Mouse (Mus musculus) lung, embryonic 16.5 days (tissue): ENCODE results near the gene Upk2. TPM values are rescaled to one million over a fixed set of nuclear protein-coding genes. Genes with fewer than 3 reads are reported as not detected.

Source experiments
- ATAC-seq: fragments of 200-750 bp; cut with Nextera tagmentation; 2 replicates; pipeline ENCODE4 v1.8.0; 2017; ENCODE audit warnings: low read depth, mild to moderate bottlenecking, moderate library complexity
- H3K27ac ChIP-seq: fragments of 300-500 bp; sonication (generic); 2 replicates; pipeline ENCODE4 v1.5.1; 2014; ENCODE audit warnings: mild to moderate bottlenecking, control low read depth, low read length
- H3K27me3 ChIP-seq: fragments of 300-500 bp; sonication (generic); 2 replicates; pipeline ENCODE4 v1.6.1; 2014; ENCODE audit warnings: low read depth, low read length, mixed read lengths; ENCODE audit not compliant: control insufficient read depth, insufficient read depth
- H3K36me3 ChIP-seq: fragments of 300-500 bp; sonication (generic); 2 replicates; pipeline ENCODE4 v1.6.1; 2014; ENCODE audit warnings: low read length; ENCODE audit not compliant: control insufficient read depth, insufficient read depth
- H3K4me1 ChIP-seq: fragments of 300-500 bp; sonication (generic); replicated peaks from 2 replicates; pipeline ENCODE4 v1.6.1; 2014; ENCODE audit warnings: low read length, mixed read lengths; ENCODE audit not compliant: control insufficient read depth, insufficient read depth
- H3K4me2 ChIP-seq: fragments of 300-500 bp; sonication (generic); 2 replicates; pipeline ENCODE4 v1.6.1; 2014; ENCODE audit warnings: low read depth, low read length, control low read depth
- H3K4me3 ChIP-seq: fragments of 300-500 bp; sonication (generic); 2 replicates; pipeline ENCODE4 v1.5.1; 2014; ENCODE audit warnings: mild to moderate bottlenecking, low read length, control low read depth
- H3K9ac ChIP-seq: fragments of 300-500 bp; sonication (generic); 2 replicates; pipeline ENCODE4 v1.6.1; 2014; ENCODE audit warnings: low read length, control low read depth
- H3K9me3 ChIP-seq: fragments of 300-500 bp; sonication (generic); 2 replicates; pipeline ENCODE4 v1.6.1; 2016; ENCODE audit warnings: low read length; ENCODE audit not compliant: control insufficient read depth
- WGBS: fragments of 180-500 bp; shearing (Covaris S2); extraction: QIAGEN DNeasy Blood & Tissue Kit; methylation state at CpG from one replicate; pipeline ENCODE4 v1.1.7; 2014; 5-methylcytosine and 5-hydroxymethylcytosine counted together
- polyA plus RNA-seq: library from polyadenylated mRNA; unstranded; fragments of >200 nt; fragmentation: Nextera tagmentation; extraction: Ambion mirVana; gene quantifications from 2 replicates; pipeline ENCODE4 v1.2.1, GENCODE M21; 2015

Gene Upk2
- polyA plus RNA-seq, 1 experiment from 2014 or later = 1.8 TPM

DNA sequence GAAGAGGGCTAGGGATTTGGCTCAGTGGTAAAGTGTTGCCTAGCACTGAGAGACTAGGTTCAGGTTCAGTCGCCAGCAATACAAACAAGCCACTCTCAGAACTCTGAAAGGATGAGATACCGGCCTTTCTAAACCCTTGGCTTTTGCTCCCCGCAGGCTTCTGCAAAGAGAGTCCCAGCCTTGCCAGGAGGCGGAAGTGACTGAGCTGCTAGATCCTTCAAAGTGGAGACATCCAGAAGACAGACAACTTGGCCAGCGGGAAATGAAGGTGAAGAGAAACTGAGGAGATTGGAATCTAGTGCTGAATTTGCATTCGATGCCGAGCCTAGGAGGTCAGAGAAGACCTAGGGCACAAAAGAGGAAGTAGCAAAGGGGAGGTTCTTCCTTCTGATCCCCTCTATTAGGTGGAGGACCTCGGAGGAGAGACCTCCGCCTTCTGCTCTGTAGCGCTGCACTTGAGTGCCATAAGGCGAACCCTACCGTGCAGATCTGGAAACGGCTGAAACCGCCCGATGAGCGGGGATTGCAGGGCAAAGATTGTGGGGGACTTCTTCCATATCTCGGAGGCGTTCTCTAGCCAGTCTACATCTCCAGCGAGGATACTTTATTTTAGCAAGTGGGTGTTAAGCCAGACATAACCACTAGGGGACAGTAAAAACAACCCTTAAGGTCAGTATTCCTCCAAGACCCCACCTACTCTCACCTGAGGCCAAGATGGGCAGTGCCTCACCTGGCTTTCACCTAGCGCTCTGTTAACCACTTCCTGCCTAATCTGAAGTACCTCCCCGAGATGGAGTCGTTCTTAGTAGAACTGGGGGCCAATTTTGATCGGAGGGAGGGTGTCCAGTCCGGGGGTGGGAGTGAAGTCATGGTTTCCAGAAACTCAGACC, 22.8 kb upstream of the Upk2 start:
- Histone ChIP-seq H3K9me3 (no peaks in the 10 kb centered on the region), H3K27me3 (no peaks in the 10 kb centered on the region), H3K4me2 (peak overlapping the region; percentile 98), H3K9ac (peak overlapping the region; percentile 96), H3K27ac (peak overlapping the region; percentile 100), H3K4me1 (peaks cover 20% of the 10 kb centered on the region), H3K4me3 (peak overlapping the region; percentile 86), H3K36me3 (no peaks in the 10 kb centered on the region)
- 4% methylated on average over 24 of the region's 24 CpGs for WGBS
- peak; percentile 16; the same call in 1 of the 2 replicates for ATAC-seq

DNA sequence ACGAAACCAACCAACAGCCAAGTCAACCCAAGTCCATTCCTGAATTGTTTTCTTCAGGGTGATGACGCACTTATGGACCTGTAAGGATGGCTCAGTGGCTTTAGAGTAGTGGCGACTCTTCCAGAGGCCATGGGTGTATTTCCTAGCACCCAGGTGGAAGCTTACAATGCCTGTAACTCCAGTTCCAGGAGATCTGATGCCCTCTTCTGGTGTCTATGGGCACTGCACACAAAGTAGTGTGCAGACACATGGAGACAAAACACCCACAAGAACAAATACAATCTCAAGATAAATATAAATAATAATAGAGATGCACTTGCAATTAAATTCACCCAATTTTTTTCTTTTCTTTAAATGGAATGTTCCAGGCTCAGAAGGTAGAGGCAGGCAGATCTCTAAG, 21.2 kb upstream of the Upk2 start:
- Histone ChIP-seq H3K9ac (no peak overlapping the region), H3K9me3 (no peaks in the 10 kb centered on the region), H3K36me3 (no peaks in the 10 kb centered on the region), H3K4me1 (peaks cover 15% of the 10 kb centered on the region), H3K27ac (no peak overlapping the region), H3K27me3 (no peaks in the 10 kb centered on the region), H3K4me2 (no peak overlapping the region), H3K4me3 (no peak overlapping the region)
- 90% methylated on average over 3 of the region's 3 CpGs for WGBS
- no peak for ATAC-seq

DNA sequence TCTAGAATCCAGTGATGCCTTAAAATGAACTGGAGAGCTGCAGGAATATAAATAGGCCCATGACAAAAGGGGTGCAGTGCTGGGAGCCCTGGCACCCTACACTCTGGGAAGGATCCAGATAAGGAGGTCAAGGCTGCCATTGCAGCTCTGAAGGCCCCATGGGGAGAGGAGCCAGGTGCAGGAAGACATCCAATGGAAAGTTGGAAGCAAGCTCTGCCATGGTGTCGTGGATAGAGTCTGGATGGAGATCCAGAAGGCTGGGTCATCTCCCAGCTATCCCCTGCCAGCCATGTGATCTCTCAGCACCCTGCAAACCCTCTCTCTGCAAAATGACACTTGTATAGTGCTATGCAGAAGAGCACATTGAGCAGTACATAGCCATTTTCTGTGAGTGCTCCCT, 19.6 kb upstream of the Upk2 start:
- H3K4me2 ChIP-seq = no peak overlapping the region
- no peak overlapping the region for H3K9ac ChIP-seq
- no peaks in the 10 kb centered on the region for H3K27me3 ChIP-seq
- 18% methylated on average over 1 of the region's 1 CpGs for WGBS
- no peaks in the 10 kb centered on the region for H3K36me3 ChIP-seq
- no peak for ATAC-seq
- H3K27ac ChIP-seq = no peak overlapping the region
- H3K4me1 ChIP-seq = peaks cover 7% of the 10 kb centered on the region
- no peaks in the 10 kb centered on the region for H3K9me3 ChIP-seq
- H3K4me3 ChIP-seq = no peak overlapping the region

DNA sequence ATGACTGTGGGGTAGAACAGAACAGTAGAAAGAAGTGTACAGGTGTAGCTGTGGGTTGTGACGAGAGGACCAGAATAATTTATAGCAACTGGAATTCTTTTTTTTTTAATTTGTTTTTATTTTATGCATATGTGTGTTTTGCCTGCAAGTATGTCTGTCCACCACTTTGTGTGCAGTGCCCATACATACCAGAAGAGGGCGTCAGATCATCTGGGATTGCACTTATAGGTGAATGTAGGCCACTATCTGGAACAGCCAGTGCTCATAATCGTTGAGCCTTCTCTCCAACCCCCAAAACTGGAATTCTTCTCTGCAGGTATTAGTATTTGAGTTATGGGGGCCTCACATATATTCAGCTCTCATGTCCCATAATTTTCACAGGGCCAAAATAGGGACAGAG, 18.4 kb upstream of the Upk2 start:
- Histone ChIP-seq H3K36me3 (no peaks in the 10 kb centered on the region), H3K27me3 (no peaks in the 10 kb centered on the region; the same call in 1 of the 2 replicates), H3K9ac (no peak overlapping the region), H3K9me3 (no peaks in the 10 kb centered on the region), H3K4me2 (no peak overlapping the region), H3K27ac (no peak overlapping the region), H3K4me3 (no peak overlapping the region), H3K4me1 (peaks cover 7% of the 10 kb centered on the region)
- no peak for ATAC-seq
- WGBS = 49% methylated on average over 3 of the region's 3 CpGs

DNA sequence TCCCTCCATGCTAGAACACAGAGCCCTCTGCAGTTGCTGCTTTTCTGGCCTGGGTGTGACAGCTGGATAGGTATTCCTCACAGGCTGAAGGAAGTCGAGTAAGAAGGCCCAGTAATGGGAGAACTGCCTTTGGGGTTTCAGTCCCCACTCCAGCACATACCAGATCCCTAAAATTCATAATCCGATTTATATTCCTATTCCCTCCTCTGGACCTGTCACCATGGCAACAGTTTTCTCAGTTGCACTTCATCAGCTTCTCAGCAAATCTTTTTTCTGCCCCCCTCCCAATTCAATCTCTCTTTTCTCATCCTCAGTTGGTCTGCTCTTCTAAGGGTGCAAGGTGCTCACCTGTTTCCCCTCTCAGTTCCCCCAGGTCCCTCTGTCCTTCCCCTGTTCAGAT, 14.0 kb upstream of the Upk2 start:
- H3K4me1 ChIP-seq = no peaks in the 10 kb centered on the region
- no peaks in the 10 kb centered on the region for H3K36me3 ChIP-seq
- no peak overlapping the region for H3K9ac ChIP-seq
- H3K27ac ChIP-seq = no peak overlapping the region
- H3K4me3 ChIP-seq = no peak overlapping the region
- H3K27me3 ChIP-seq = no peaks in the 10 kb centered on the region; the same call in 1 of the 2 replicates
- no peaks in the 10 kb centered on the region for H3K9me3 ChIP-seq
- H3K4me2 ChIP-seq = no peak overlapping the region
- ATAC-seq = no peak
- WGBS = 41% methylated on average over 2 of the region's 2 CpGs

DNA sequence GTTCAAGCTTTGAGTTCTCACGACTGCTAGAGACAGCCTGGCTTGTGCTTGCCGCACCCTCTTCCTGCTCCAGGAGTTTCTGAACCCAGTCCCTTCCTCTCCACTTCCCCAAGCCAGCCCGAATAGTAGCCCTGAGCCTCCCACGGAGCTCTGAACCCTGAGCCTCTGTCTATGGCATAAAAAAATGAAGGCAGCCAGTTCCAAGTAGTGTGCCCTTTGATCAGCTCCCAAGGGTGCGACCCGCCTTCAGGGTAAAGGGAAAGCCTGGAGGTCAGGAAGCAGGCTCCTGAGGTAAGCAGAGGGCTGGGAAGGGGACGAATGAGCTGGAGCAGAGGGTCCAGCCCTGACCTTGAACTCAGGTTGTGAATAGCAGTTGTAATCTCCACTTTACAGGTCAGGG, 13.4 kb upstream of the Upk2 start:
- 36% methylated on average over 7 of the region's 7 CpGs for WGBS
- no peak for ATAC-seq
- no peak overlapping the region for H3K4me2 ChIP-seq

DNA sequence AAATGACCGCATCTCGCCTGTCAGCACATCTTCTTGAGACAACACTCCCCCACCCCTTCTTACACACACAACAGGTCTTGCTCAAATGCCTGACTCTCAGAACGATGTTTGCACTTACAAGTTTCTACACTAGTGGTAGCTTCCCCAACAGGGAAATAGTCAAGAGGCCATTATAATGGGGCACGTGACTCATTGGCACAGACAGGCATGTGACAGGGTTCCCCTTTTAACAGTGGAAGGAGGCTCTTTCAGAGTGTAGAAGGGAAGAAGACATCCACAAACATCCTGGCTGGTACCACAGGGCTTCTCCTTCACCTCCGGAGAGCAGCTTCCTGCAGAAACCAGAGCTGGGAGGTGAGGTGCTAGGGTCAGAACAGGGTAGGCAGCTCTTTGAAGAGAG, 7.2 kb upstream of the Upk2 start:
- H3K9ac ChIP-seq = no peak overlapping the region
- H3K4me1 ChIP-seq = no peaks in the 10 kb centered on the region
- H3K27me3 ChIP-seq = no peaks in the 10 kb centered on the region
- H3K4me2 ChIP-seq = no peak overlapping the region
- no peak for ATAC-seq
- H3K27ac ChIP-seq = no peak overlapping the region
- no peak overlapping the region for H3K4me3 ChIP-seq
- WGBS = 54% methylated on average over 5 of the region's 5 CpGs
- no peaks in the 10 kb centered on the region for H3K9me3 ChIP-seq
- H3K36me3 ChIP-seq = no peaks in the 10 kb centered on the region

More for the DNA sequence above, 13.4 kb upstream of the Upk2 start:
- Histone ChIP-seq H3K9ac (no peak overlapping the region), H3K27ac (no peak overlapping the region), H3K4me3 (no peak overlapping the region), H3K9me3 (no peaks in the 10 kb centered on the region), H3K36me3 (no peaks in the 10 kb centered on the region), H3K27me3 (no peaks in the 10 kb centered on the region; the same call in 1 of the 2 replicates), H3K4me1 (no peaks in the 10 kb centered on the region)

DNA sequence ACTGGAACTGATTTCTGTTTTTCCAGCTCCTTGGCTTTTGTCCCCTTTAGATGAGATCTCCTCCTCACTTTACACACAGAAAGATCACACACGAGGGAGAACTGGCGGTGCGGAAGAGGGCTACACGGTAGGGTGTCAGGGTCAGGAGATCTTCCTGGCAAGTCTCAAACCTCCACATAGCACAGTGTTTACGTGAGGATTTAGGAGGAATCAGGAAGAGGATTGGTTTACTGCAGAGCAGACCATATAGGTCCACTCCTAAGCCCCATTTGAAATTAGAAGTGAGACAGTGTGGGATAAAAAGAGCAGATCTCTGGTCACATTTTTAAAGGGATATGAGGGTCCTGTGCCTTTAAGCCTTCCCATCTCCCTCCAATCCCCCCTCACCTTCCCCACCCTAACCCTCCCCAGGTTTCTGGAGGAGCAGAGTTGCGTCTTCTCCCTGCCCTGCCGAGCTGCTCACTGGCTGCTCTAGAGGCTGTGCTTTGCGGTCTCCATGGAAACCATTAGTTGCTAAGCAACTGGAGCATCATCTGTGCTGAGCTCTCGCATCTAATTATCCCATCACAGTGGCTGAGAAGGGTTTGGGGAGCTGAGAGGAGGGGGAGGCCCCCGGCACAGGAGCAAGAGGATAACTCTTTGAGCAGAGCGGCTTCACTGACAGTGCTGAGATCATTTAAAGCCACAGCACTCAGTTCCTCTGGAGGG, 2.4 kb upstream of the Upk2 start:
- Histone ChIP-seq H3K27me3 (peaks cover 2% of the 10 kb centered on the region; the same call in 1 of the 2 replicates), H3K4me3 (no peak overlapping the region), H3K9me3 (no peaks in the 10 kb centered on the region), H3K27ac (no peak overlapping the region), H3K4me1 (no peaks in the 10 kb centered on the region; the same call in 1 of the 2 replicates), H3K36me3 (no peaks in the 10 kb centered on the region), H3K9ac (no peak overlapping the region), H3K4me2 (no peak overlapping the region)
- no peak for ATAC-seq
- 5% methylated on average over 11 of the region's 11 CpGs for WGBS

DNA sequence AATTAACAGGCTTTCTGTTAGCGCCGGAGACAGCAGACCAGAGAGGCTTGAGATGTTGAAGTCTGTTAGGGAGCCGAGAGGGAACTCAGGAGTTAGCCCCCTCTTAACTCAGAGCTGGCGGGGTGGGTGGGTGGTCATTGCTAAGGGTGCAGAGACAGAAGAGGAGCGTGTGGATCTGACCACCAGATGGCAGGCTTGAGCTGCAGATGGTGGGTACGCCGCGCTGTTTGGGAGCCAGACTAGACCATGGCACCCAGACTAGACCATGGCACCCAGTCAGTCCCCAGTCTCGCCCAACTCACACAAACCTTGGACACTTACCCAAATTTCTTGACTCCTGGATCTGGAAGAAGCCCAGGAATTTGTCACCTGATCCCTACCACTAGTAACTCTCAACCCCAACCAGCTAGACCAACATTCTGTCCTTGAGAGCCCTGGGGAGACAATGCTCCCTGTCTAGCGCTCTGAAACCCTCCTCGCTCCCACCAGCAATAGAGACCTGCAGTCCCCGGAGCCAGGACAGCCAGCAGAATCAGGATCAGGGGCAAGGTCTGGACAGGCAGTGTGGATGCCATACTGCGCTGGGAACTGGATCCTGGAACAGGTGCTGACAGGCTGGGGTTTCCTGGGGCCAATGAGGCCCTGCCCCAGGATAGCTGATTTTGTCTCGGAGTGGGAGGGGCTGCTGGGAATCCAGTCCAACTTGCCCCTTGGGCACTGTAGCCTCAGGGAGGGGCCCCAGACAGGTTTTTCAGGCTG, 465 bp downstream of the Upk2 start:
- H3K4me2 ChIP-seq = no peak overlapping the region
- H3K27ac ChIP-seq = no peak overlapping the region
- no peaks in the 10 kb centered on the region for H3K9me3 ChIP-seq
- 7% methylated on average over 14 of the region's 14 CpGs for WGBS
- ATAC-seq = peak; percentile 93
- no peak overlapping the region for H3K9ac ChIP-seq
- no peaks in the 10 kb centered on the region; the same call in 1 of the 2 replicates for H3K4me1 ChIP-seq
- H3K4me3 ChIP-seq = no peak overlapping the region
- no peaks in the 10 kb centered on the region for H3K36me3 ChIP-seq
- peaks cover 2% of the 10 kb centered on the region; the same call in 1 of the 2 replicates for H3K27me3 ChIP-seq
